Mouse (Mus musculus) ES-Bruce4 (cell line): ENCODE measurements around the gene Peak1. TPM values are rescaled to one million over a fixed set of nuclear protein-coding genes. Genes with fewer than 3 reads are reported as not detected.

Source experiments
- H3K27ac ChIP-seq: 2 replicates; pipeline ENCODE4 v1.5.1; 2012; ENCODE audit warnings: low read length, inconsistent platforms; ENCODE audit not compliant: insufficient read depth
- H3K27me3 ChIP-seq: 2 replicates; pipeline ENCODE4 v1.6.1; 2012; ENCODE audit warnings: mild to moderate bottlenecking, low read length, inconsistent platforms; ENCODE audit not compliant: control insufficient read depth, poor library complexity, insufficient read depth, severe bottlenecking
- H3K36me3 ChIP-seq: 2 replicates; pipeline ENCODE4 v1.6.1; 2012; ENCODE audit warnings: inconsistent platforms, mild to moderate bottlenecking, low read length, moderate library complexity; ENCODE audit not compliant: control insufficient read depth, poor library complexity, insufficient read depth, severe bottlenecking
- H3K4me1 ChIP-seq: one replicate; pipeline ENCODE4 v1.8.1; 2011; ENCODE audit warnings: low read length; ENCODE audit not compliant: control insufficient read depth, insufficient read depth
- H3K4me3 ChIP-seq: 2 replicates; pipeline ENCODE4 v1.5.1; 2011; ENCODE audit warnings: low read depth, mild to moderate bottlenecking, low read length
- H3K9ac ChIP-seq: 2 replicates; pipeline ENCODE4 v1.6.1; 2012; ENCODE audit warnings: low read depth, mild to moderate bottlenecking, inconsistent platforms; ENCODE audit not compliant: poor library complexity, severe bottlenecking
- H3K9me3 ChIP-seq: replicated peaks from 2 replicates; pipeline ENCODE4 v1.6.1; 2012; ENCODE audit warnings: mild to moderate bottlenecking, low read length, inconsistent platforms; ENCODE audit not compliant: control insufficient read depth, poor library complexity, insufficient read depth, severe bottlenecking
- CTCF ChIP-seq: IDR thresholded peaks from one replicate; pipeline ENCODE4 v1.8.1; 2011; ENCODE audit warnings: low read depth, low read length
- EP300 ChIP-seq: IDR thresholded peaks from 2 replicates; pipeline ENCODE4 v1.6.1; 2011; ENCODE audit warnings: low read depth, low read length; ENCODE audit not compliant: insufficient read depth
- POLR2A ChIP-seq: IDR thresholded peaks from one replicate; pipeline ENCODE4 v1.8.1; 2011; ENCODE audit warnings: low read length; ENCODE audit not compliant: insufficient read depth
- polyA plus RNA-seq: library from polyadenylated mRNA; stranded (reverse); fragments of >200 nt; gene quantifications from 2 replicates; pipeline ENCODE4 v1.2.4, GENCODE M21; 2011; ENCODE audit warnings: low read depth; ENCODE audit not compliant: missing spikeins, insufficient read depth, insufficient read length

Gene Peak1
- polyA plus RNA-seq, 1 experiment = 26.3 TPM

DNA sequence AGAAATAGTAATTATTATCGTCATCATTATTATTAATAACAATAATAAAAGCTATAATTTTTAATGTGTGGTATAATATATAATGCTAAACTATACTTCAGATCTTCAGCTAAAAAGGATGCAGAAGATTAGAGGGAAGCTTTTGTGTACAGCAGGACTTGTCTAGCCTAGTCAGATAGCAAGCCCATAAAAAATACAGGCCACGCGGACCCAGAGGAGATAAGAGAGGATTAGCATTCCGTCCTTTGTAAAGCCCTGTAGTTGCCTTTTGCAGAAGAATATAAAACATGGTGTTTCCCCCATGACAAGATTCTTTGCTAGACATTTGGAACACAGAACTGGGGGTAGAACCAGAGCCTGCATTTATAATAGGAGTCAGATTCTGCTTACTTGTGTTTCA, 13.2 kb downstream of the Peak1 start:
- Histone ChIP-seq H3K27me3 (no peaks in the 10 kb centered on the region), H3K27ac (no peak overlapping the region), H3K4me1 (no peaks in the 10 kb centered on the region), H3K4me3 (no peak overlapping the region), H3K9ac (no peak overlapping the region), H3K9me3 (no peaks in the 10 kb centered on the region), H3K36me3 (no peaks in the 10 kb centered on the region)
- TF ChIP-seq POLR2A = no peak
- TF ChIP-seq CTCF = no peak
- no peak for TF ChIP-seq EP300

DNA sequence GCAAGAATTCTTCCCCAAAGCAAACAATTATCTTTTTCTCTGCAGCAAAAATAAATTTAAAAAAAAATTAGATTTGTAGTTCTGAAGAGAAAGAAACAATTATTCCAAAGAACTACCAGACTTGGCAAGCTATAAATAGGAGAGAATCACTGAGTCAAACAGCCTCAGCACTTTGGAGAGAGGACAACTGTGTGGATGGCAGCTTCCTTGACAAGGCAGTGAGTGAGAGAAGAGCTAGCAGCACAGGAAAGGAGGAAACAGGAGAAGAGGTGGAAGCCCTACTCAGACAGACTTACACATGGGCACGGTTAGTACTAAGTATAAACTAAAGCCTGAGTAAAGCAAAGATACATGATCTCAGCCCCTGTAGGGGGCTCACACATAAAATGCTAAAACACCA, 21.6 kb downstream of the Peak1 start:
- H3K27ac ChIP-seq = no peak overlapping the region
- H3K9me3 ChIP-seq = no peaks in the 10 kb centered on the region
- H3K4me3 ChIP-seq = no peak overlapping the region
- no peaks in the 10 kb centered on the region for H3K4me1 ChIP-seq
- H3K27me3 ChIP-seq = no peaks in the 10 kb centered on the region
- no peak for TF ChIP-seq POLR2A
- TF ChIP-seq EP300 = no peak
- TF ChIP-seq CTCF = no peak
- H3K36me3 ChIP-seq = no peaks in the 10 kb centered on the region
- H3K9ac ChIP-seq = no peak overlapping the region

DNA sequence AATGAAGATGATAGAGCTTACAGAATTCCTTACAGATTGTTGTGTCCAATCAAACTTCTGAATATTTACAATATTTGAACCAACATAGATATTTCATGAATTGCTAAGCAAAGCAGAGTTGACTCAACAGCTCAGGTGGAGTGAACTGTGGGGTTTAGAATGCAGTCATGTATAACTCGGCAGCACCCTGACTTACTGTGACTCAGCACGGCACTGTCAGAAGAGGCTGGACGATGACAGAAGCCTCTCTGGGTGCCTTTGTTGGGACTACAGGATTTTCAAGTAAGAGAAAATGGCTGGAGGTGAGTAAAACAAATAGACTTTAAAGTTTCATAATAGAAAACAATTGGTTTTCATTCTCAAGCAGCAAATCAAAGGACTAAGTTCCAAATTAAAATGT, 25.0 kb downstream of the Peak1 start:
- Histone ChIP-seq H3K27me3 (no peaks in the 10 kb centered on the region), H3K9me3 (no peaks in the 10 kb centered on the region), H3K4me1 (no peaks in the 10 kb centered on the region), H3K36me3 (no peaks in the 10 kb centered on the region), H3K4me3 (no peak overlapping the region), H3K9ac (no peak overlapping the region), H3K27ac (no peak overlapping the region)
- TF ChIP-seq POLR2A (no peak), CTCF (no peak)

DNA sequence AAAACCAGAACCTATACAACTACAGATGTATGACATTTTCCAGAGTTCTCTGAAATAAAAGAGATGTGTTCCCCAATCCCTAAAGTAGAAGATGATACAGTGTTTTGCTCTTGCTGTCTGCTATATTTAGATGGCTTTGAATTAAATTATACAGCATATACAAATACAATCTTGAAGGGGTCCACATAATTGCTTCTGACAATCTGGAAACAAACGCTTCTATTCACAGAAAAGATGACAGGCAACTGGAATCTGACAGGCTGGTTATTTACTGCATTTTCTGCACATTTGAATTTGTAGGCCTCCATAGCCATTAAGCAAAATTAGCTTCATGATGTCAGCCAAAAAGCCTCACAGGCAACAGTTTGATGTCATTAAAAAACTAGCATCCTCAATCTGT, 35.1 kb downstream of the Peak1 start:
- H3K27me3 ChIP-seq = no peaks in the 10 kb centered on the region
- no peaks in the 10 kb centered on the region for H3K4me1 ChIP-seq
- no peak overlapping the region for H3K27ac ChIP-seq
- H3K9me3 ChIP-seq = no peaks in the 10 kb centered on the region
- no peaks in the 10 kb centered on the region for H3K36me3 ChIP-seq
- H3K9ac ChIP-seq = no peak overlapping the region
- TF ChIP-seq POLR2A (no peak), EP300 (no peak), CTCF (no peak)
- H3K4me3 ChIP-seq = no peak overlapping the region

DNA sequence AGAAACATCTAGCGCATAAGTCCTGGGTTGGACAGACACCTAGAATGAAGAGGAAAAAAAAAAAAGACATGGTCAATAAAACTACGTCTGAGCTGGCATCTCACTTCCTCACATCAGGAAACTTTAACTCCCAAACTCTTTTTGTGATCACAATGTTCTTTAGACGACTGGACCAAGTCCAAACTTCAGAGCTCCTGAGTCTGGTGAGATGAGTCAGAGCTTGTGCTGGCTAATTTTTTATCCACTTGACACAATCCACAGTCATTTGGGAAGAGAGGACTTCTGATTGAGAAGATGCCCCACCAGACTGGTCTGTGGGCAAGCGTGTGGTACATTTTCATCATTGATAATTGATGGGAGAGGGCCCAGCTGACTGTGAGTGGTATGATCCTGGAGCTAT, 43.5 kb downstream of the Peak1 start:
- Histone ChIP-seq H3K27me3 (no peaks in the 10 kb centered on the region), H3K9ac (no peak overlapping the region), H3K9me3 (no peaks in the 10 kb centered on the region), H3K27ac (no peak overlapping the region), H3K36me3 (no peaks in the 10 kb centered on the region), H3K4me1 (no peaks in the 10 kb centered on the region), H3K4me3 (no peak overlapping the region)
- TF ChIP-seq CTCF (no peak), EP300 (no peak), POLR2A (no peak)

DNA sequence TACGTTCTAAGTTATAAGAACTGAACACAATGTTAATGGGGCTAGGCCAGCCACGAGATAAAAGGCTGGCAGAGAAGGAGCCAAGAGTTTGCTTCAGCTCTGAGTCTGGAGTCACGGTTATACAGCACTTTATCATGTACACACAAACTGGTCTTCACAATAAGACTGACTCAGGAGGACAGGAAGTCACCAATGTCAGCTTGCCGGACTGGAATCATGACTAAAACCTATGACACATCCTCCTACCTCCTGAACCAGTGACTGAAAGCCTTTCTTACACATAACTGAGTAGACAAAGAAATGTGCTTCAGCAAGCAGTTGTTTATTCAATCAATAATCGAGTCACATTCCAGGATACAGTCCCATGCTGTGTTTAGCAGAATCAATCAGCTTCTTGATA, 47.2 kb downstream of the Peak1 start:
- H3K27me3 ChIP-seq = no peaks in the 10 kb centered on the region
- H3K36me3 ChIP-seq = no peaks in the 10 kb centered on the region
- H3K4me1 ChIP-seq = no peaks in the 10 kb centered on the region
- no peak overlapping the region for H3K9ac ChIP-seq
- H3K27ac ChIP-seq = no peak overlapping the region
- H3K9me3 ChIP-seq = no peaks in the 10 kb centered on the region
- no peak overlapping the region for H3K4me3 ChIP-seq
- TF ChIP-seq CTCF (no peak), EP300 (no peak), POLR2A (no peak)

DNA sequence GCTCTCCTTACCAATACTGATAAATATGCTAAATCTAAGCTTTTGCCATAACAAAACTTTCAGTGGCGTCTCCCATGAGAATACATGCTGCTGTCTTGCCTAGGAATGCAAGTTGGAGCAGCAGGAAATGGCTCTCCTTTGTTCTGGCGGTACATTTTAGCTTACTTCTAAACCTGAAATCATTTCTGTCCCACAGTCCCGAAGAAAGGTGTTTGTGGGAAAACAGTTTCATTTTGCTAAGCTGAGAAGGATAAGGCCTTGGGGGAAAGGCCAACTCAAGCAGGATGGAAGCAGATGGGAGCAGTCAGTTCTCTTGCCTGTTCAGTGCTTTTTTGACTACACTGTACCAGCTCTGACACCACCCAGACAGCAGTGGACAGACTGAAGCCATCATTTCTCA, 49.1 kb downstream of the Peak1 start:
- no peak overlapping the region for H3K27ac ChIP-seq
- no peak for TF ChIP-seq POLR2A
- TF ChIP-seq EP300 = no peak
- TF ChIP-seq CTCF = no peak

More for the DNA sequence above, 49.1 kb downstream of the Peak1 start:
- Histone ChIP-seq H3K9ac (no peak overlapping the region), H3K4me3 (no peak overlapping the region), H3K9me3 (no peaks in the 10 kb centered on the region), H3K36me3 (no peaks in the 10 kb centered on the region), H3K4me1 (no peaks in the 10 kb centered on the region), H3K27me3 (no peaks in the 10 kb centered on the region)
